Mouse (Mus musculus) B cell, adult 2 months (primary cell): ENCODE data around the gene Gm14862.
"Not testable (repeated sequence)": the region's sequence is repeated elsewhere in the genome, so short reads cannot be mapped to it uniquely, and the experiment has no call there.

ENCODE experiments used
- DNase-seq, 2 experiments: peaks; one replicate each; pipeline ENCODE4 v3.0.0; 2022

Gene Gm14862

DNA sequence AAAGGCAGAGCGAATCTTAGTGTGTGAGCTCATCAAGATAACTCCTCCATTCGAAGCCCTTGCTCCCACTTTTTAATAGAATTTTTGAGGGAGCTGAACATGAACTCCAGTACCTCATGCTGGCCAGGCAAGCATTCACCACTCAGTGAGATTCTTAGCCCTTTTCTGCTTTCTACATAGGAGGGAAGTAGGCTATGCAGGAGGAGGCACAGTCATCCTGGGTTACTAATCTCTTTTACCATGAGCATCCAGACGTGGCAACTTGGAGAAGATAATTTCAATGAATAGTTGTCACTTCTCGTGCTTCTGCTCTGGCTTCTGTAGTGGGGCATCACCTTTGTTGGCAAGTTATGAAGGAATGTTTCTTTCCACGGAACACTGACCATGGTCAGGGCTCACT is at the start of gene Gm14862:
Gene Gm14862, minus strand, starts transcription at position 134 of the 400 bp plus-strand sequence.
- no peak for DNase-seq

DNA sequence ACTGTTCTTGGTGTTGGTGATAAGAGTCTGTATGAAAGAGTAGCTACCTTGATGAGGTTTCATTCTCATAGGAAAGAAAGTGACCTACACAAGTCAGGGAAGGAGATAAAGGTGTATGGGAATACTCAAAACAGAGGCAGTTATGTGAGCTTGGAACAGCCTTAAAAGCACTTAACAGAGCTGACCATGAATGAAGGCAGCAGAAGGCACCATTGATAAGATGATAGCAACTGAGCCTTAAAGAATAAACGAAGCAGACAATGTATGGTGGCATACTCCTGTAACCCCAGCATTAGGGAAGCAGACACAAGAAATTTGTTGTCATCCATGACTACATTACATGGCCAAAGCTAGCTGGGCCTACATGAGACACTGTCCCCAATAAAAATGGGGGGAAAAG is 46.8 kb upstream of the Gm14862 start:
- no peak for DNase-seq

DNA sequence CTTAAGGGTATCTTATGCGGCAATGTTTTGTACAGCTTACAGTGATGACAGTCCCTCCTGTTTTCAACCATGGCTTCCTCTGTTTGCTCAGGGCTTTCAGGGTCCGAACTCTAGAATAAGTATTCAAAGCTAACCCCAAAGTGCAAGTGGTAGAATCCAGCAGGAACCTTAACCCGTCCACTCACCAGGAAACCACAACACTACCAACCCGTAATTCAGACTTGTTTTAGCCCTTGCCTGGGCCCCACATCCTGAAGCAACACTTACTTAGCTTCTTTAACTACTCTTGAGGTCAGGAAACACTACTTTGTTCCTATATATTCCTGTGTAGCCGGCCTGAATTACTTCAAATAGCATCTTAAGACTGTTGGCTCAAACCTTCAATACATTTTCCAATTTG is 46.1 kb upstream of the Gm14862 start:
- DNase-seq: no peak

DNA sequence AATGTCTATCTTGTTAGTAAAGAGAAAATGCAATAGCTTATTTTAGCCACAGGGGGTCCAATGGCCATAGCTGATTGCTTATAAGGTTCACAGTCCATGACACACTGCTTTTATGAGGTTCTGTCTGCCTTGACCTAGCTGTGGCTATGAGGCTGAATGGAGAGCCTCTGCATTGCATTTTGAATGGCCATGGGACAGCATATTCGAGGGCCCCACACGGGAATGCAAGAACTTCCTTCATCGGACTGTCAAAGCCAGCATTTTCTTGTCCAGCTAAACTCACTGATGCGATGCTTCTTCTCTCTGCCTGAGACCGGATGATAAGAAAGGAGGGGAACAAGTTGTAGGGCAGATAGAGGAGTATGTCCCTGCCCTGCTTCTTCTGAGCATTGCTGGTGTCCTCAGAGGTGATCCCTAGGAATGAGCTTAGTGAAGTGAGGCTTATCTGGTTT is 41.7 kb upstream of the Gm14862 start:
- DNase-seq: no peak

DNA sequence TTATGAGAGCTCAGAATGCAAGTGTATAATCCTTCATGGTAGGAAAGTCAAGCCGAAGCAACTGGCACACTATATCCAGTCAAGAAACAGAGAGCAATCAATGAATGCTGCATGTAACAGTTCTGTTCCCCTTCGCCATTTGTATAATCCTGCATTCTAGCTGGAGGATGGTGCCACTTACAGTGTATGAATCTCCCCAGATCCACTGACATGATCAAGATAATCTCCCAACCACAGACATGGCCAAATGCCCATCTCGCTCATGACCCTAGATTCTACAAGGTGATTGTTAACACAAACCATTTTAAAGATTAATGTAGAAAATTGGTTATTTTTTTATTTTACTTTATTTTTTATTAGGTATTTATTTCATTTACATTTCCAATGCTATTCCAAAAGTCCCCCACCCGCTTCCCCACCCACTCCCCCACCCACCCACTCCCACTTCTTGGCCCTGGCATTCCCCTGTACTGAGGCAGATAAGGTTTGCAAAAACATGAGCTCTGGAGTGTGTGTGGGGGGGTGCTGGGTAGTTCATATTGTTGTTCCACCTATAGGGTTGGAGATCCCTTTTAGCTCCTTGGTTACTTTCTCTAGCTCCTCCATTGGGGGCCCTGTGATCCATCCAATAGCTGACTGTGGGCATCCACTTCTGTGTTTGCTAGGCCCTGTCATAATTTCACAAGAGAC is 36.6 kb upstream of the Gm14862 start:
- not testable (repeated sequence) for DNase-seq

DNA sequence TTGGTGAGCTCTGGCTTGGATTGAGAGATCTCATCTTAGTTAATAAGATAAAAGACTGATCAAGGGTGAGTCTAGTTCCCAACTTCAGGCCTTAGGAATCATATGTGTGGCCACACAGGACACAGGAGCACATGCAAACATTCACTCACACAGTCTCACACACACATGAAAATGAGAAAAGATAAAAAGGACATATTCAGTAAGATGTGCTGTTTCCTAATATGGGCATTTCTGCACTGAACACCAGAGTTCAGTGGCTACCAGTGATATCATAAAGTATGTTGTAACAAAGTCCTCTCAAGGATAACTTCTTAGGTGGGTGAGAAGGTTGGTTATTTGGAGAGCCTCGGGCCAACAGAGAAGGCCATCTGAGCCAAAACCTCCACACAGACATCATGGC is 26.8 kb upstream of the Gm14862 start, which contains the start of gene H2al1m:
Gene H2al1m, plus strand, starts transcription at position 301 of the 400 bp plus-strand sequence.
- DNase-seq: not testable (repeated sequence)

DNA sequence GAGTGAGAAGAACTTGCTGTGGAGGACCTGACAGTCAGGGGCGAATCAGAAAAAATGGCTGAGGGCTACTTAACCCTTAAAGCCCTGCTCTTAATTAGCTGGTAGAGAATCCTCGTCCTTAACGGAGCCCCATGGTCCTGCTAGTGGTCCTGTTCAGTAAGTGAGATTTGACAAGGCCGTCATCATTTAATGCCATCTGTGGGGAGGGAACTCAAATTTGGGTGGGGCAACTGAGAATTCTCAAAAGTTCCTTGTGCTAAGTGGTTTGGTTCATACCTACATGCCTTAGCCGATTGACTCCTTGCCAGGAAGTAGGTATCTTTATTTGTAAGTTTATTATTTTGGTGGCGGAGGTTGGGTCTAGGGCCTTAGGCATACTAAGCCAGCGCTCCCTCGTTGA is 17.6 kb upstream of the Gm14862 start:
- DNase-seq: no peak

DNA sequence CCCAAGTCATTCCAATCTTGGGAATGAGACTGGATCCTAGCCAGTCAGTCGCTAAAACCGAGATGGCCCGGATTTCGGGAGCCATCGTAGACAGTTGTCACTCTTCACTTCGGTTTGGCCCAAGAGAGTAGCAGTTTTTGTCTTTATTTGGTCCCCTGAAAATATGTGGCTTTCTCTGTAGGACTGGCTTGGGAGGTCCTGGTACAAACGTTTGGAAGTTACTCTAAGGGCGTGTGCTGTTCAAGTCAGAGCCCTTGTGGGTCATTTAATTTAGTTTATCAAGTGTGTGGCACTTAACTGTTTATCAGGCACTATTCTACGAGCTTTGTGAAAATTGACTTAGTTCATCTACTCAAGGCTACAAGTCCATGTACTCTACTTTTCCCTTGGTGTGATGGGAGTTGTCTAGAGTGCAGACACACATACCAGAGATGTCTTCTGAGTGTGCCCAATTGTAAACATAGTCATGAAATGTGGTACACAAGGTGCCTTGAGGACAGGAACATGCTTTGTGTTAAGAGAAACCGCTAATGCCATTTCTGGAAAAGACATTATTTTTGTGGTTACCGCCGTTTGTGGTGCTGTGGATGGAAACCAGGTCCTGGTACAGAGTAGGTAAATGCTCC is 16.8 kb upstream of the Gm14862 start:
- peak in 1 of 2 experiments; percentile 1 for DNase-seq

DNA sequence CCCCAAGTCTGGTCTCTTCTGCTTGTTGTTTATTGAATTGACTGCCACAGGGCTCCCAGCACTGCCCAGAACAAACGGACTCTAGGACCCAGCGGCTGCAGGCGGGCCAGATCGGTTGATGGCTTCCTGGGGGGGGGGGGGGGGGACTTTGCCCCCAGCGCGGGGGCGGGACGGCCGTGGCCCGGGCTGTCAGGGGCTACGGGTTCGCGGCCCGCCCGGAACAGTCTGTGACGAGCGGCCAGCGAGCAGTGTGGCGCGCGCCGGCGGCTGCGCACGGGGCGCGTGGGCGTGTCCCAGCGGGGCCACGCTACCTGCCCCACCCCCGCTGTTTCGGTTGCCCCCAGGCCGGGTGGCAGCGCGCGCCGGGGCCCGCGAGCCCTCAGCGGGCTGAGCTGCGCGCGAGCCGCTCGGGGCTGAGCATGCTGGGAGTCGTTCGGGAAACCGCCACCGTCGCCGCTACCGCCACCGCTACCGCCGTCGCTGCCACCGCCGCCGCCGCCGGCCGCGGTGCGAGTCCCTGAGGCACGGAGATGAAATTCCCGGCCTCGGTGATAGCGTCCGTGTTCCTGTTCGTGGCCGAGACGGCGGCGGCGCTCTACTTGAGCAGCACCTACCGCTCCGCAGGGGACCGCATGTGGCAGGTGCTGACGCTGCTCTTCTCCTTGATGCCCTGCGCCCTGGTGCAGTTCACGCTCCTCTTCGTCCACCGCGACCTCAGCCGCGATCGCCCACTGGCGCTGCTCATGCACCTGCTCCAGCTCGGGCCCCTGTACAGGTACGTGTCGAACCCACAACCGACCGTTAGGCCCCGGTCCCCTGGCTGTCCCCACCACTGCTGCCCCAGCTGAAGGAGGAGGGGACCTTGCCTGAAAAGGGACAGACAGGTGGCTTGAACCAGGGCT is 16.0 kb upstream of the Gm14862 start, which contains the start of gene Xk:
Gene Xk, plus strand, starts transcription at position 297 of the 902 bp plus-strand sequence.
- DNase-seq: peak; percentile 68 to 70

DNA sequence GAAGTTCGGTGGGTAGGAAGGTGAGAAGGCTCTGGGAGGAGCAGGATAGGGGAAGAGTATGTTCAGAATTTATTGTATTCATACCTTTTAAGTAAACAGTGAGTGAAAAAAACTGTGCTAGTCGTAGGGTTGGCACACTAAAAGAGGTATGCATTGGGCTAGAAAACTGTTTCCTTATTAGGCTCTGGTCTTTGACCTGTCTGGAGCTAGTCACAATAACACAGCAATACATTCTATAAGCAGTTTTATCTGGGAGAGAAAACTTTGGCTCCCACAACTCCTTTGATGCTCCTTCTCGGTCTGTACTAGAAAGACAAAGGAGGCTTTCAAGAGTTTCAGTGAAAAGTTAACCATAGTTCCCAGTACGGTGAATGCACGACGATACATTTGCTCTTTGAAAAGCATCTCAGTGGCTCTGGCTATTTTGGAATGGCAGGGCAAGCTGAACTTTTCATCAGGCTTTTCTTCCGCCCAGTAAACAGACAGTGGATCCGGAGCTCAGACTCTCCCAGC is 15.3 kb upstream of the Gm14862 start:
- peak in 1 of 2 experiments; percentile 1 for DNase-seq

DNA sequence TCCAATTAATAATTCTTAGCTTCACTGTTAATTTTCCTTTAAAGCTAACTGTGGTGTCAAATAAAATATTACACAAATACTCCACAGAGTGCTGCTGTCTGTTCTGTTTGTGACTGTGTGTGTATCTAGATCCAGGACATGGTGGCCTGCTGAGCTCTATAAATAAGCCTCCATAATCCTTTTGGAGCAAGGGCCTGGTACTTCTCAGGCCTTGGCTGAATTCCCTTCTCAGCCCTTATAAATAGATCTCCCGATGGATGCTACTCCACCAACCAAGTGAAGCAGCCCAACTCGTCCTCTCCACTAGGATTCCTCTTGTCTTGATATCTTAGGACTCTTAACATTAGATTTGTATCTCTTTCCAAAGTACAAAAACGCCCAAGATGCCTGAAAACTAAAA is 14.4 kb upstream of the Gm14862 start:
- no peak for DNase-seq

DNA sequence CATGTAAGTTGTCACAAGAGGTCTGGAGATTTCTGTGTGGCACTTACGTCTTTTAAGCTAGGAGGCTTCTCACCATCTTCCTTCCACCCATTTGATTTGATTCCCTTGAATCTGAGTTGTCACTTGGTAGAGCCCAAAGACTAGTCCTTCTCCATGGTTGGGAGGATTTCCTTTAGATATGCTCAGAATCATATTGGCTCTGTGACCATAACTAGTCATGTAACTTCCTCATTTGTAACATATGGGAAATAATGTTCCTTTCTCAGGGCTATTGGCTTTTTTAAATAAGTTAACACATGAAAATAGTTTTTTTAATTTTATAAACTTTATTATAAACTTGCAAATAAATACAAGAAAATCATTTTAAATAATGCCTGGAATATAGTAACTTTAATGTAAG is 2.6 kb upstream of the Gm14862 start:
- no peak for DNase-seq

DNA sequence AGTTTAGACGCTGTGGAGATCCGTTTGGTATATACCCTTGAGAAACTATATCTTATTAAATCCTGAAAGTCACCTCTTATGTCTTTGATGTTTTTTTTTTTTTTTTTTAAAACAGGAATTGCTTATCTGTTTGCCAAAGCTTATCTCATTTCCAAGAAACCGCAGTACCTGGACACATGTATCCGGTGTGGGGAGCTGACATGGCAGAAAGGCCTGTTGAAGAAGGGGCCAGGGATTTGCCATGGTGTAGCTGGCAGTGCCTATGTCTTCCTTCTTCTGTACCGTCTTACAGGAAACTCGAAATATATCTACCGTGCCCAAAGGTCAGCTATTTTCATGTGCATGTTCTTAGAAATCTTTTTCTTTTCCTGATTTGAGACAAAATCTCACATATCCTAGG is 1.1 kb upstream of the Gm14862 start:
- DNase-seq: no peak

DNA sequence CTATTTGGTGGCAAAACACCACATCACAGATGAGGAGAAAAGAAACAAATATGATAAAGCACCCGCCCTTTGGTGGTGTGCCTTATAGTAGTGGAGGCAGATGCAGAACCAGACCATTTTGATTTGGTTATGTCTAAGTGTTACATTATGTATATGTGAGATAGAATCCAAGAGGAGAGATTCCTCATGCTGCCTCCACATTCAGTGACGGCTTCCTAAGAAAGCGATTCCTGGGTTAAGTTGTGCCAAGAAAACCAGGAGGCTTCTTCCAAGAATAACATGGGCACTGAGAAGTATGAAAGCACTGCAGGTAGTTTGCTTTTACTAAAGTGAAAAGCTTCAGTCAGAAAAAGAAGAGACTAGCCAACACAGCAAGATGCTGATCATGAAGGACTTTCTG is 1.8 kb downstream of the Gm14862 start:
- no peak for DNase-seq

DNA sequence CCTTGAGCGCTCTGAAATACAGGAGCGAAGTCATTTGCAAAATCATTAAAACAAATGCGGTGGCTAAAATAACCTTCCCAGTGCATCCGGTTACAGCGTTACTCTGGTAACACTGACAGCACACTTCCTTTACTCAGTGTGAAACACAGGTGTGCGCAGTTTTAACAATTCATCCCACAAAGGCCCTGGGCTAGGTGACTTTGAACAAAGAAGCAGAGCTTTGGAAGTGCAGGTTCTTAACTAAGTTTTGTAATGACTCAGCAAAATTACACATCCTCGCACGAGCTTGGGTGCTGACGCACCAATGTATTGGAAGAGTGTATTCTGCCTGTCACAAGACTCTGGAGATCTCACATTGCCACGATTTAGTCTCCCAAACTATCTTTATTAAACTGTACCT is 2.7 kb downstream of the Gm14862 start:
- peak; percentile 8 to 11 for DNase-seq

DNA sequence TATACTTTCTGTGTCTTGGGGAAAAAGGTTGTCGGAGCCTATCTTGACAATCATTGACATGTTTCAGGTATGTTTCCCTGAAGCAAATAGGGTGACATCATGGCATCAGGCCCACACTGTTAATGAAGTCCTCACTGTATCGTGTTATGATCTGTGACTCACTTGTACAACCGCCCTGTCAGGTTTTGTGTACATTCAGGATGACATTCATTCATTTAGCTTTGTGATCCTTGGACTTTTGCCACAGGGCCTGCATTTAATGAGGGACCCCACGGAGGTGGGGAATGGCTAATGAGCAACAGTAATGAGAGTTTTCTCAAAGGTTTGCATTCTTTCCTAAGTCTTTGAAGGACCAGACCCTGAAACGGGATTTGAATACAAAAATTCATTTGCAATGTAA is 7.8 kb downstream of the Gm14862 start:
- no peak for DNase-seq

DNA sequence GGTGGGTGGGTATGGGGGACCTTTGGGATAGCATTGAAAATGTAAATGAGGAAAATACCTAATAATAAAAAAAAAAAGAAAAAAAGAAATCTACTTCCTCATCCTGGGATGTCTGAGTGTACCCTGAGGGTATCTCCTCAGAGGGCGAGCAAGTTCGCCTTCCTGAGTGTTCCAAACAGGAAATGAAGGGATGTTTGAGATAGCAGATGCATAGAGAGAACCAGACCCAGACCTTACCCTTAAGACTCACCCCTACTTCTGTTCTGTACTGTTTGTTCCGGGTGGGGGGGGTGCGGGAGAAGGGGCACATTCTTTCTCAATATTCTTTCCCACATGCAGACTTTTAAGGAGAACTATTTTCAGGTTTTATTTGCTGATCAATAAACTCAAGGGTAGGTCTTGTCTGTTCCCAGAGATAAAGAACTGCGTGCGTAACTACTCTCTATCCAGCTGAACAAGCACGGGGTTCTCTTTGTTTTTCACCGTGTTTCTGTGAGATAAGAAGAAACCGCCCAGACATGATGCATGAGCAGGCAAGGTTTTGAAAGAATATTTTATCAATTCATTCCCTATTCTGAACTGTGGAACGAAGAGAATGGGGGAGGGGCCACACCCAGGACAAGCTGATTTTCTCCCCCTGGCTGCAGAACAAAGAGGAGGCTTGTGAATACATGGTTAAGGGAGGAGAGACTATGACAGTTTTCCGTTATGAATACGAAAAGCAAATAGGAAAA is 11.9 kb downstream of the Gm14862 start:
- DNase-seq: no peak

DNA sequence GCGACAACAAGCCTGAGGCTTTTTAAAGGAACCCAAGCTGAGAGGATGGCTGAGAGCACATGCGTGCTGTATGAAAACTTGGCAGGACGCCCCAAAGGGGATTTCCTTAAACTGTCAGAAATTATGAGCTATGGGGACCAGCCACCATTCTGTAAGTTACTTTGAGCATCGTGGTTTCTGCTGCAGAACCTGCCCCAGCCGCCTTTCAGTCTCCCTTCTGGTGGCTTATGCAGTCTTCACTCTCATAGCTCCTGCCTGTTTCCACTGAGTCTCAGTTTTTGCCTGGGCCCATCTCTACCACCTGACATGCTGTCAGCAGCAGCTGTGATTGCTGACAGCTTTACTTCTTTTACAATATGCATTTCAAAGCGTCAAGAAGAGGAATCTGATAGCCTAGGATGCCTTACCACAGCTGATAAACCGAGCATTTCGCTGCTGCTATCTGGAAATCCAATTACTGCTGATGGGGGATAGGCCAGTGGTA is 13.3 kb downstream of the Gm14862 start:
- no peak for DNase-seq

DNA sequence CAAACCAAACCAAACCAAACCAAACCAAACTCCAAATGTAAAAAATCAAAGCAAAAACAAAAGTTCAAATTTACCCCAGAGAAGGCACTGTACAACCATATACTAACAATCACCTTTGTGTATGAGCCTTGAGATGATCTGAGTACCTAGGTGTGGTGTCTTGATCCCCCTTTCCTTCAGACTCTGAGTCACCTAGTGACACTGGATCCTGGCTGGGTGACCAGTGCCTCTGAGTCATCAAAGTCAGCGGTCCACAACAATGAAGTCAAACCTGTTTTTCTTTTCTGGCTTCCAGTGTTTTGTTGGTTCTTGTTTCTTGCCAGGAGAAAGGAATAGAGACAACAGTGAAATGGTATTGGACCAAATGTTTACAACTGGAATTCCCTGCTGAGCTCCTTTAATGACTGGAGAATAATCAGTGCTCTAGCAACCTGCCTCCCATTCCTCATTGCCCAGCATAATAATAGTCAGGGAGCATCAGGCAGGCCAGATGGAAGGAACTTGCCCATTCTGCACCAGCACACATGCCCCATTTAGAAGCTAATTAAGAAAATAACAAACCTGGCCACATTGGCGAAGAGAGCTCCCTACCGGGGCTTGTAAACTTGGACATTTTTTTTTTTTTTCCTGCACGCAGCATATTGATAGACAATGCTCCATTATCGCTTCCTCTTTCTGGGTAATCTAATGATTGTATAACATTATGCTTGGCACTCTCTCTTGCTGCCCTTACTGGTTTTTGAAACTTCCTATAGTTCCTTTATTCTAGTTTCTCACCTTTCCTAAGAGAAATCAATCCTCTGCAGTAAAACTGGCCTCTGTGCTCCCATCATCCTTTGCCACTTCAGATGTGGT is 15.7 kb downstream of the Gm14862 start:
- no peak for DNase-seq

DNA sequence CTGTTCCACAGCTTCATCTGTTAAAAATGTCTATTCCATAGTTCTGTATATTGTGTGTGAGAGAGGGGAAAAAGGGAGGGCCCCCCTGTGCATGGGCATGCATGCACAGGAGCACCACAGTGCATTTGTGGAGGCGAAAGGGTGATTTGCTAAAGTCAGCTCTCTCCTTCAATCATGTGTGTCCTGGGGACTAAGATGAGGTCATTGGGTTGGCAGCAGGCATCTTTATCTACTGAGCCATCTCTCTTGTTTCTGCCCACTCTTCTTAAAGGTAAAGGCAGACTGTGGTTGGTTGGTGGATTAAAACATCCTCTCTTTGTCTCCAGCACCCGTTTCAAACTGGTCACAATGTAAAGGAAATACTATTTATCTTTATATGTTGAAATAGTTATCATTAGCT is 29.6 kb downstream of the Gm14862 start:
- no peak for DNase-seq
